Mouse (Mus musculus): ENCODE measurements at regions not wholly inside any gene's neighbourhood (a gene's known extent, or its start where the extent isn't known, plus 50 kb on each side); places are given as distances from the start of the nearest gene placed in this dataset.

DNA sequence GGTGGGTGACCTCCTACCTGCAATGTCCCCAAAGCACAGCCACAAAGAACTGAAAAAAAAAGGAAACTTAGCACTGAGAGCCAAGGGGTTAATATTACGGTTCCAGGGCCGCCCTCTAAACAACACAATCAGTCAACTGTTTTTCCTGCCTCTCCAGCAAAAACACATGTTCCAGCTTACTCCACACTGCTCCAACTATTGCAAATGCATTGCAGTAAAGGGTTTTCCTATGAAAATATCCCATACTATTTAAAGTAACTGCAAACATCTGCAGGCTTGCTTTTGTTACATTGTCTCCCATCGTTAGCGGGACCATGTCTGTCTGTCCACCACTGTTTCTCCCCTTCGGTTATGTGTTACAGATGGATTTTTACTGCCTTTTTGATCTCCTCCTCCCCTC, 151.7 kb downstream of the Mreg start:
- no peak for TF ChIP-seq CTCF (IDR thresholded peaks at IDR 0.05)
- no peak for TF ChIP-seq POLR2A (IDR thresholded peaks at IDR 0.05; ENCODE audit: insufficient read depth, low read depth, low read length)
- TF ChIP-seq EP300 (IDR thresholded peaks at IDR 0.05; ENCODE audit: insufficient read depth, low read depth, low read length) = no peak
